Comparison of ENCODE assay signal across 7 mouse cellular contexts in genomic region chr6:16221002-16221627, GRCm38 (mm10).
DNase-seq lines count a peak whose midpoint lies in the region; ATAC-seq lines count a peak whose summit lies in the region.

No protein-coding gene starts in this region.

- H3K9ac ChIP-seq in forebrain, embryonic 12.5 days: no peak overlapping the region

- no peaks in the 10 kb centered on the region for H3K36me3 ChIP-seq in forebrain, embryonic 12.5 days (replicated peaks)

- DNase-seq in ovary, postnatal 10 days (ENCODE audit: low spot score): peak; percentile 1
- no peak for DNase-seq in ovary, postnatal 36 days (ENCODE audit: low spot score)
- DNase-seq in adipocyte (ENCODE audit: low spot score): peak; percentile 64
- peak; percentile 11 to 43 for DNase-seq in kidney, postnatal 36 days
- DNase-seq in lung, postnatal 25 days (ENCODE audit: low spot score): peak; percentile 12
- peak; percentile 5 for DNase-seq in yolk sac, embryonic 10.5 days (ENCODE audit: low spot score)

- ATAC-seq in forebrain, embryonic 12.5 days (ENCODE audit: low FRiP score): peak; percentile 33; the same call in 1 of the 2 replicates

- no peak overlapping the region for H3K4me2 ChIP-seq in forebrain, embryonic 12.5 days

- no peaks in the 10 kb centered on the region for H3K4me1 ChIP-seq in forebrain, embryonic 12.5 days

- no peak overlapping the region for H3K27ac ChIP-seq in forebrain, embryonic 12.5 days

- 39% methylated on average over 3 of the region's 3 CpGs for WGBS in forebrain, embryonic 12.5 days

- H3K4me3 ChIP-seq in forebrain, embryonic 12.5 days (replicated peaks): no peak overlapping the region

- no peaks in the 10 kb centered on the region for H3K9me3 ChIP-seq in forebrain, embryonic 12.5 days

- H3K27me3 ChIP-seq in forebrain, embryonic 12.5 days: no peaks in the 10 kb centered on the region
